In the genomic region with DNA sequence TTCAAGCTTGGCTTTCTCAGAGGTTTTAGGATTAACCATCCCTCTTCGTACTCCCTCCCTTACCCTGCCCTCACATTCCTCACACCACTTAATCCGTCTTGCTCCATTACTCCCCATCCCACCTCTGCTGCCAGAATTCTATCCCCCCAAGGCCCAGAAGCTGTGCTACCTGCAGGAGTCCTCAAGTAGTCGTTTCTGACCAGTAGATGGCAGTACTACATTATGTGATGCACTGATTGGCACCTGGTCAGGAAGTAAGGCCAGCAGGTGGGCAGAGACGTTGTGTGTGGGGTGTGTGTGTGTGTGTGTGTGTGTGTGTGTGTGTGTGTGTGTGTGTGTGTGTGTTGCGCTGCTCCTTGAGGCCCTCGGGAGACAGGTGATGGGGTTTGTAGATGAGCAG, we compare ENCODE assay signal across 9 mouse cellular contexts. TPM values are rescaled to one million over a fixed set of nuclear protein-coding genes. Genes with fewer than 3 reads are reported as not detected.
DNase-seq lines count a peak whose midpoint lies in the region; ATAC-seq and TF ChIP-seq lines count a peak whose summit lies in the region.
"Had no signal": no experiment of that assay in that cellular context is flagged by ENCODE, and none has a peak within 500 bp of the region (broad histone marks: within the 10 kb centered on the region; RNA-seq: fewer than 3 reads in every experiment).

No protein-coding gene starts in this region.

- TF ChIP-seq CTCF in stomach, postnatal 0 days (IDR thresholded peaks at IDR 0.05; ENCODE audit: low read depth) = peak; percentile 81

- no peaks in the 10 kb centered on the region for H3K4me1 ChIP-seq in kidney, embryonic 16.5 days (ENCODE audit: insufficient read depth, low read length)
- H3K4me1 ChIP-seq in stomach, postnatal 0 days (replicated peaks; ENCODE audit: control insufficient read depth, insufficient read depth) = no peaks in the 10 kb centered on the region
- H3K4me1 ChIP-seq in hindbrain, embryonic 16.5 days (ENCODE audit: control insufficient read depth, insufficient read depth, low read depth, low read length) = no peaks in the 10 kb centered on the region

- no peaks in the 10 kb centered on the region for H3K27me3 ChIP-seq in kidney, embryonic 16.5 days (ENCODE audit: insufficient read depth, low read length)
- H3K27me3 ChIP-seq in stomach, postnatal 0 days (ENCODE audit: control insufficient read depth, insufficient read depth, low read length) = no peaks in the 10 kb centered on the region
- H3K27me3 ChIP-seq in hindbrain, embryonic 16.5 days (replicated peaks; ENCODE audit: control insufficient read depth, insufficient read depth, low read length) = no peaks in the 10 kb centered on the region

- peak; percentile 5 for DNase-seq in right cerebral cortex, adult 18-20 months
- DNase-seq in right cerebral cortex, postnatal 14 days = no peak
- DNase-seq in embryo, embryonic 10 days (ENCODE audit: low spot score) = peak; percentile 50
- peak; percentile 59 for DNase-seq in stomach, postnatal 0 days (ENCODE audit: low spot score)
- DNase-seq in frontal cortex, postnatal 14 days (ENCODE audit: low spot score in 2 of 2) = no peak
- no peak for DNase-seq in ovary, postnatal 14 days (ENCODE audit: low spot score)

- no peak overlapping the region for H3K4me3 ChIP-seq in kidney, embryonic 16.5 days (ENCODE audit: low read length)
- H3K4me3 ChIP-seq in stomach, postnatal 0 days (ENCODE audit: low read depth, low read length) = no peak overlapping the region
- no peak overlapping the region for H3K4me3 ChIP-seq in hindbrain, embryonic 16.5 days (ENCODE audit: low read length)

- WGBS in kidney, embryonic 16.5 days = 9% methylated on average over 5 of the region's 6 CpGs
- WGBS in stomach, postnatal 0 days = 8% methylated on average over 6 of the region's 6 CpGs
- WGBS in hindbrain, embryonic 16.5 days = 28% methylated on average over 6 of the region's 6 CpGs

- no peak overlapping the region for H3K9ac ChIP-seq in kidney, embryonic 16.5 days (replicated peaks; ENCODE audit: low read length)
- H3K9ac ChIP-seq in stomach, postnatal 0 days (ENCODE audit: low read length) = no peak overlapping the region
- H3K9ac ChIP-seq in hindbrain, embryonic 16.5 days (ENCODE audit: low read depth, low read length) = no peak overlapping the region

- H3K36me3 ChIP-seq in kidney, embryonic 16.5 days (ENCODE audit: insufficient read depth, low read length) = no peaks in the 10 kb centered on the region
- H3K36me3 ChIP-seq in stomach, postnatal 0 days (ENCODE audit: control insufficient read depth, insufficient read depth, low read length) = no peaks in the 10 kb centered on the region
- no peaks in the 10 kb centered on the region for H3K36me3 ChIP-seq in hindbrain, embryonic 16.5 days (ENCODE audit: control insufficient read depth, insufficient read depth, low read length)

- TF ChIP-seq EP300 in stomach, postnatal 0 days (optimal IDR thresholded peaks at IDR 0.05) = no peak

- no peak overlapping the region for H3K27ac ChIP-seq in kidney, embryonic 16.5 days (ENCODE audit: low read length)
- H3K27ac ChIP-seq in stomach, postnatal 0 days (replicated peaks) = no peak overlapping the region
- H3K27ac ChIP-seq in hindbrain, embryonic 16.5 days (ENCODE audit: low read depth, low read length) = no peak overlapping the region

- ATAC-seq in kidney, embryonic 16.5 days (ENCODE audit: low FRiP score, low TSS enrichment) = peak; percentile 54
- ATAC-seq in stomach, postnatal 0 days (ENCODE audit: low FRiP score, low TSS enrichment) = peak; percentile 85
- no peak for ATAC-seq in hindbrain, embryonic 16.5 days

- H3K9me3 ChIP-seq in kidney, embryonic 16.5 days (ENCODE audit: low read length) = no peaks in the 10 kb centered on the region
- no peaks in the 10 kb centered on the region for H3K9me3 ChIP-seq in stomach, postnatal 0 days (ENCODE audit: control insufficient read depth, low read length)
- H3K9me3 ChIP-seq in hindbrain, embryonic 16.5 days (ENCODE audit: control insufficient read depth, low read length) = no peaks in the 10 kb centered on the region; the same call in 1 of the 2 replicates

- H3K4me2 ChIP-seq in kidney, embryonic 16.5 days (replicated peaks; ENCODE audit: low read depth, low read length) = no peak overlapping the region
- no peak overlapping the region for H3K4me2 ChIP-seq in stomach, postnatal 0 days (replicated peaks; ENCODE audit: low read depth)
- H3K4me2 ChIP-seq in hindbrain, embryonic 16.5 days (ENCODE audit: low read length) = no peak overlapping the region

RNA-seq across cellular contexts. Expression of a gene that starts 18.9 kb away (rescaled TPM):
- polyA plus RNA-seq in kidney, embryonic 16.5 days (2015; fragmentation: Nextera tagmentation; extraction: Ambion mirVana) = not detected in 2 replicates
- 0.08 and 0.21 TPM in 2 replicates for polyA plus RNA-seq in stomach, postnatal 0 days (2015; fragmentation: Nextera tagmentation; extraction: Ambion mirVana)
- 0.66 and 0.75 TPM in 2 replicates for polyA plus RNA-seq in hindbrain, embryonic 16.5 days (2015; fragmentation: Nextera tagmentation; extraction: Ambion mirVana)
- polyA plus RNA-seq: frontal cortex, adult 2 months had no signal

RNA-seq across cellular contexts. Expression of a gene that starts 32.8 kb away (rescaled TPM):
- not detected in 2 replicates for polyA plus RNA-seq in kidney, embryonic 16.5 days (2015; fragmentation: Nextera tagmentation; extraction: Ambion mirVana)
- polyA plus RNA-seq in stomach, postnatal 0 days (2015; fragmentation: Nextera tagmentation; extraction: Ambion mirVana) = not detected in 2 replicates
- not detected in 2 replicates for polyA plus RNA-seq in hindbrain, embryonic 16.5 days (2015; fragmentation: Nextera tagmentation; extraction: Ambion mirVana)

RNA-seq across cellular contexts. Expression of a gene that starts 59.2 kb away (rescaled TPM):
- not detected in 2 replicates for polyA plus RNA-seq in kidney, embryonic 16.5 days (2015; fragmentation: Nextera tagmentation; extraction: Ambion mirVana)
- polyA plus RNA-seq in stomach, postnatal 0 days (2015; fragmentation: Nextera tagmentation; extraction: Ambion mirVana) = 7.4 and 15.1 TPM in 2 replicates
- 0.90 and 1.2 TPM in 2 replicates for polyA plus RNA-seq in hindbrain, embryonic 16.5 days (2015; fragmentation: Nextera tagmentation; extraction: Ambion mirVana)

Comparison
In these comparisons a context has a peak if more than half of its experiments do, and no peak if none do; other contexts are left out.
1. DNase-seq: peak in right cerebral cortex, adult 18-20 months (single experiment), embryo, embryonic 10 days (single experiment) and stomach, postnatal 0 days (single experiment); none in right cerebral cortex, postnatal 14 days (single experiment), frontal cortex, postnatal 14 days (0 of 2) and ovary, postnatal 14 days (single experiment).